Mouse (Mus musculus) olfactory bulb, adult 2 months (tissue): ENCODE data around the gene Gm38392.

Experiments
- CTCF ChIP-seq: fragments of 200-500 bp; IDR thresholded peaks from 2 replicates; pipeline ENCODE4 v1.5.1; 2012; ENCODE audit warnings: low read depth, mild to moderate bottlenecking, low read length, moderate library complexity; ENCODE audit not compliant: insufficient read depth
- POLR2A ChIP-seq: fragments of 200-500 bp; IDR thresholded peaks from 2 replicates; pipeline ENCODE4 v1.6.1; 2012; ENCODE audit warnings: mild to moderate bottlenecking, low read depth, low read length, moderate library complexity; ENCODE audit not compliant: insufficient read depth

GRCm38 (mm10) chr3:88231061-88231641 is 55.9 kb downstream of the Gm38392 start:
- TF ChIP-seq POLR2A (no peak), CTCF (no peak)
